Mouse (Mus musculus): Measurements from ENCODE around the gene Sppl2b.

DNA sequence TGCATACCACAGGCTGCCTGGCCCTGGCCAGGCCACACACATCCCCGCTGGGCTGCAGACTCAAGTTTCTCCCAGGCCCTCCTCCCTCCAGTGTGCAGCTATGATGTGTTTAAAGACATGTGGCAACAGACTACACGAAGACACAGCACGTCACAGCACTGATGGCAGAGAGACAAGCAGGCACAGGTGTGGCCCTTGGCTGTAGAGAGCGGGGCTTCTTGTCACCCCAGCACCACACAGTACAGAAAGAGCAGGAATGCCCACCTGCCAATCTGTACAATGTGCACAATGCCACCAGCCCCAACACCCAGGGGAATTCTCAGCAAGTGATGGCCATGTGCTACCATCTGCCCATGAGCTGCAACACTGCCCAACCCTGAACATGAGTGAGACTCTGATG lies 56.3 kb downstream of the Sppl2b start:
- TF ChIP-seq POLR2A (IDR thresholded peaks at IDR 0.05; ENCODE audit: low read depth, low read length) = no peak
- no peak for TF ChIP-seq CTCF (IDR thresholded peaks at IDR 0.05; ENCODE audit: extremely low read depth, insufficient read depth, insufficient read length, insufficient replicate concordance)
